Mouse (Mus musculus) myocyte (in vitro differentiated cells): ENCODE results near the gene Unc5c. TPM values are rescaled to one million over a fixed set of nuclear protein-coding genes. Genes with fewer than 3 reads are reported as not detected.

Experiments
- H3K27me3 ChIP-seq: one replicate; pipeline ENCODE4 v1.6.1; 2011; ENCODE audit not compliant: control insufficient read depth, insufficient read depth, insufficient read length
- H3K36me3 ChIP-seq: one replicate; pipeline ENCODE4 v1.6.1; 2011; ENCODE audit not compliant: control insufficient read depth, insufficient read depth
- H3K4me2 ChIP-seq: one replicate; pipeline ENCODE4 v1.6.1; 2011; ENCODE audit warnings: low read depth, control low read depth
- H3K4me3 ChIP-seq: one replicate; pipeline ENCODE4 v1.5.1; 2011; ENCODE audit warnings: mild to moderate bottlenecking, control low read depth, moderate library complexity
- H3K79me2 ChIP-seq: one replicate; pipeline ENCODE4 v1.6.1; 2011; ENCODE audit not compliant: control insufficient read depth, insufficient read depth
- H3ac ChIP-seq: one replicate; pipeline ENCODE4 v1.6.1; 2011; ENCODE audit not compliant: control insufficient read depth, insufficient read length
- CEBPB ChIP-seq: IDR thresholded peaks from 2 replicates; pipeline ENCODE4 v1.6.1; 2011; ENCODE audit warnings: mild to moderate bottlenecking, moderate library complexity; ENCODE audit not compliant: poor library complexity, insufficient read depth, severe bottlenecking
- E2F4 ChIP-seq: IDR thresholded peaks from one replicate; pipeline ENCODE4 v1.6.1; 2011; ENCODE audit warnings: mild to moderate bottlenecking, control low read depth, moderate library complexity; ENCODE audit not compliant: insufficient read depth
- MAX ChIP-seq: IDR thresholded peaks from one replicate; pipeline ENCODE4 v1.6.1; 2011; ENCODE audit warnings: low read depth, mild to moderate bottlenecking, control low read depth
- MYOD1 ChIP-seq, 3 experiments: IDR thresholded peaks; one replicate each; pipeline ENCODE4 v1.6.1; 2011; ENCODE audit warnings: control low read depth in 2 of 3, low read depth in 2 of 3, mild to moderate bottlenecking in 2 of 3, moderate library complexity in 1 of 3; ENCODE audit not compliant: insufficient read length in 2 of 3, control insufficient read depth in 1 of 3
- MYOG ChIP-seq, 3 experiments: IDR thresholded peaks; one replicate each; pipeline ENCODE4 v1.6.1; 2011; ENCODE audit warnings: control low read depth in 2 of 3, low read depth in 2 of 3, mild to moderate bottlenecking in 2 of 3; ENCODE audit not compliant: insufficient read length in 2 of 3, control insufficient read depth in 1 of 3, insufficient read depth in 1 of 3
- POLR2A ChIP-seq: IDR thresholded peaks from one replicate; pipeline ENCODE4 v1.6.1; 2011; ENCODE audit warnings: low read depth, mild to moderate bottlenecking, control low read depth, moderate library complexity; ENCODE audit not compliant: insufficient read length
- POLR2AphosphoS2 ChIP-seq: IDR thresholded peaks from one replicate; pipeline ENCODE4 v1.6.1; 2011; ENCODE audit warnings: low read depth, control low read depth; ENCODE audit not compliant: insufficient read length
- REST ChIP-seq: IDR thresholded peaks from one replicate; pipeline ENCODE4 v1.6.1; 2011; ENCODE audit warnings: mild to moderate bottlenecking, control low read depth, moderate library complexity; ENCODE audit not compliant: insufficient read depth, insufficient read length
- SRF ChIP-seq: IDR thresholded peaks from one replicate; pipeline ENCODE4 v1.6.1; 2011; ENCODE audit warnings: low read depth; ENCODE audit not compliant: control insufficient read depth, insufficient read length
- TCF12 ChIP-seq: IDR thresholded peaks from one replicate; pipeline ENCODE4 v1.6.1; 2011; ENCODE audit warnings: mild to moderate bottlenecking, control low read depth; ENCODE audit not compliant: poor library complexity, insufficient read depth, severe bottlenecking
- TCF3 ChIP-seq: IDR thresholded peaks from one replicate; pipeline ENCODE4 v1.6.1; 2011; ENCODE audit warnings: low read depth, control low read depth; ENCODE audit not compliant: insufficient read length
- USF1 ChIP-seq: IDR thresholded peaks from one replicate; pipeline ENCODE4 v1.6.1; 2011; ENCODE audit warnings: low read depth, mild to moderate bottlenecking, control low read depth, moderate library complexity
- polyA plus RNA-seq: library from polyadenylated mRNA; unstranded; fragments of >200 nt; fragmentation: generic; extraction: Trizol; gene quantifications from one replicate; pipeline ENCODE4 v1.2.1, GENCODE M21; 2012; ENCODE audit warnings: missing spikeins

Gene Unc5c
- polyA plus RNA-seq, 1 experiment: 1.00 TPM

GRCm38 (mm10) chr3:141809581-141809980, 344.6 kb downstream of the Unc5c start:
- no peaks in the 10 kb centered on the region for H3K27me3 ChIP-seq
- H3K4me2 ChIP-seq: no peak overlapping the region
- H3K36me3 ChIP-seq: no peaks in the 10 kb centered on the region
- H3K79me2 ChIP-seq: no peaks in the 10 kb centered on the region
- no peak overlapping the region for H3K4me3 ChIP-seq
- no peak for TF ChIP-seq POLR2A
- no peak for TF ChIP-seq TCF3
- TF ChIP-seq MYOD1 (IDR thresholded peaks at IDR 0.05; ENCODE audit: control insufficient read depth in 1 of 3, insufficient read length in 2 of 3, low read depth in 2 of 3): no peak
- no peak for TF ChIP-seq USF1
- TF ChIP-seq POLR2AphosphoS2: no peak
- no peak for TF ChIP-seq SRF
- no peak overlapping the region for H3ac ChIP-seq

GRCm38 (mm10) chr3:141810944-141811343, 345.9 kb downstream of the Unc5c start:
- no peaks in the 10 kb centered on the region for H3K27me3 ChIP-seq
- no peak overlapping the region for H3K4me3 ChIP-seq
- H3ac ChIP-seq: no peak overlapping the region
- no peaks in the 10 kb centered on the region for H3K79me2 ChIP-seq
- H3K36me3 ChIP-seq: no peaks in the 10 kb centered on the region
- H3K4me2 ChIP-seq: no peak overlapping the region
- no peak for TF ChIP-seq CEBPB
- no peak for TF ChIP-seq POLR2A
- no peak for TF ChIP-seq MYOD1 (IDR thresholded peaks at IDR 0.05; ENCODE audit: control insufficient read depth in 1 of 3, insufficient read length in 2 of 3, low read depth in 2 of 3)
- no peak for TF ChIP-seq MYOG (IDR thresholded peaks at IDR 0.05; ENCODE audit: control insufficient read depth in 1 of 3, insufficient read depth in 1 of 3, insufficient read length in 2 of 3, low read depth in 2 of 3)
- TF ChIP-seq TCF3: no peak
- no peak for TF ChIP-seq E2F4
- no peak for TF ChIP-seq POLR2AphosphoS2
- no peak for TF ChIP-seq SRF
- TF ChIP-seq TCF12: no peak
- no peak for TF ChIP-seq USF1

- no peaks in the 10 kb centered on the region for H3K27me3 ChIP-seq
- no peak overlapping the region for H3K4me3 ChIP-seq
- H3K36me3 ChIP-seq: no peaks in the 10 kb centered on the region
- H3K79me2 ChIP-seq: no peaks in the 10 kb centered on the region
- H3ac ChIP-seq: no peak overlapping the region
- no peak for TF ChIP-seq SRF
- TF ChIP-seq CEBPB: no peak
- TF ChIP-seq POLR2A: no peak
- TF ChIP-seq TCF12: no peak
- TF ChIP-seq POLR2AphosphoS2: no peak
- peak; percentile 55 for TF ChIP-seq MAX
- no peak for TF ChIP-seq USF1
- no peak for TF ChIP-seq MYOG (IDR thresholded peaks at IDR 0.05; ENCODE audit: control insufficient read depth in 1 of 3, insufficient read depth in 1 of 3, insufficient read length in 2 of 3, low read depth in 2 of 3)
- TF ChIP-seq MYOD1 (IDR thresholded peaks at IDR 0.05; ENCODE audit: control insufficient read depth in 1 of 3, insufficient read length in 2 of 3, low read depth in 2 of 3): no peak
- TF ChIP-seq E2F4: no peak
- no peak for TF ChIP-seq TCF3
- peak; percentile 92 for TF ChIP-seq REST
- no peak overlapping the region for H3K4me2 ChIP-seq
These were observed 346.3 kb downstream of the Unc5c start for GRCm38 (mm10) chr3:141811348-141811747.

- no peaks in the 10 kb centered on the region for H3K27me3 ChIP-seq
- H3K4me2 ChIP-seq: no peak overlapping the region
- no peak for TF ChIP-seq POLR2AphosphoS2
- no peak for TF ChIP-seq USF1
- no peak for TF ChIP-seq TCF3
- TF ChIP-seq REST: no peak
- TF ChIP-seq MYOG (IDR thresholded peaks at IDR 0.05; ENCODE audit: control insufficient read depth in 1 of 3, insufficient read depth in 1 of 3, insufficient read length in 2 of 3, low read depth in 2 of 3): no peak
- no peak for TF ChIP-seq MYOD1 (IDR thresholded peaks at IDR 0.05; ENCODE audit: control insufficient read depth in 1 of 3, insufficient read length in 2 of 3, low read depth in 2 of 3)
- H3K36me3 ChIP-seq: no peaks in the 10 kb centered on the region
- no peak overlapping the region for H3ac ChIP-seq
- H3K4me3 ChIP-seq: no peak overlapping the region
- no peaks in the 10 kb centered on the region for H3K79me2 ChIP-seq
These were observed 349.8 kb downstream of the Unc5c start for GRCm38 (mm10) chr3:141814776-141815175.

GRCm38 (mm10) chr3:141818615-141819312, 353.7 kb downstream of the Unc5c start:
- TF ChIP-seq REST: no peak
- no peak for TF ChIP-seq POLR2A
- TF ChIP-seq MYOD1 (IDR thresholded peaks at IDR 0.05; ENCODE audit: control insufficient read depth in 1 of 3, insufficient read length in 2 of 3, low read depth in 2 of 3): no peak
- no peak for TF ChIP-seq E2F4
- Histone ChIP-seq H3K4me3 (no peak overlapping the region), H3ac (no peak overlapping the region), H3K79me2 (no peaks in the 10 kb centered on the region), H3K36me3 (no peaks in the 10 kb centered on the region), H3K4me2 (no peak overlapping the region), H3K27me3 (no peaks in the 10 kb centered on the region)
